Mouse (Mus musculus): Measurements from ENCODE around the gene Adam22. TPM values are rescaled to one million over a fixed set of nuclear protein-coding genes. Genes with fewer than 3 reads are reported as not detected.

Gene Adam22
- not detected in 2 replicates for polyA plus RNA-seq (2012)

GRCm38 (mm10) chr5:8367614-8368327 is at the start of gene Adam22:
Gene Adam22 (minus strand): TSS chr5:8368160.
- TF ChIP-seq GATA1 (IDR thresholded peaks at IDR 0.05; ENCODE audit: low read length), result no peak

DNA sequence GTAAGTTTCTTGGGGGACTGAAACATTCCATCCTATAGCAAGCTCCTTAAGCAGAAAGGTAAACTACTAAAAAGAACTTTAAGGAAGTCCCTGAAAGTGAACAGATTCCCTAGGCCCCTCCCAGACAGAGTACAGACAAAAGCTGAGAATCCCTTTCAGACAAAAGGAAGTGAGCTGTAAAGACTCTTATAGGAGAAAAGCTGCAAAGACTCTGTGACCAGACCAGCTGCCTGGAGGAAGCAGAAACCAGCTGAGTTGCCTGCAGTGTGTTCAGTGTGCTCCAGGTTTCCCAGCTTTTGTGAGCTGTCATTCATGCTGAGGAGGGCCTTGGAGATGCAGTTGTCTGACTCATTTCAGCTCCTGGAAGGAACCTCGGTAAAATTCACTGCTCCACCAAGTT is 49.5 kb upstream of the Adam22 start:
- no peak for TF ChIP-seq GATA1 (IDR thresholded peaks at IDR 0.05; ENCODE audit: low read length)

DNA sequence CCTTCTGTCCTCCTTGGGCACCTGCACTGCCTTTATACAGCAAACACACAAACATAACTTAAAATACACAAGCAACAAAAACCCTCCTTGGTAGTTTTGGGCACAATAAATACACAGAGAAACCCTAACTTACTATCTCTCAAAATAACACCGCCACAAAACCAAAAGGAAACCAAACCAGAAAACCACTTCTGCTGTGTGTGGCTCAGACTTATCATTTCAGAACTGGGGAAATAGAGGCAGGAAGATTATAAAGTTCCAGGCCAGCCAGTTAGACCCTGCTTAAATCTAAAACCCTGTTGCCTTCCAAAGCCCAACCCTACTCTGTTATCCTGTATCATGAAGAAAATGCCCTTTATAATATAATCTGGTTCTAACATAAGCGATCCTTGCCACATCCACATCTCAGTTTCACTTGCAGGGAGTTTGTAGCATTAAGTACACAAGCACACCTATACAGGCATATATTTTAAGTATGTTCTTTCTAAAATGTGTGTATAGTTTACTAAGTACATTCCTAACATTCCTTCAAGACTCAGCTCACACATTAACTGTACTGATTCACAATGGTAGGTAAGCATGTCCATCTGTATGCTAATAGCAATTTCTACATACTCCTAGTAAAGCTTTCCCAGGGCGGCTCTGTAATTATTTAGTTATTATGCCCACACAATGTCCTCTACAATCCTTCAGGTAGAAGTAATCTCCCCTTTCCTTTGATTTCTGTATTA is 48.9 kb upstream of the Adam22 start:
- TF ChIP-seq GATA1 (IDR thresholded peaks at IDR 0.05; ENCODE audit: low read length), result no peak

DNA sequence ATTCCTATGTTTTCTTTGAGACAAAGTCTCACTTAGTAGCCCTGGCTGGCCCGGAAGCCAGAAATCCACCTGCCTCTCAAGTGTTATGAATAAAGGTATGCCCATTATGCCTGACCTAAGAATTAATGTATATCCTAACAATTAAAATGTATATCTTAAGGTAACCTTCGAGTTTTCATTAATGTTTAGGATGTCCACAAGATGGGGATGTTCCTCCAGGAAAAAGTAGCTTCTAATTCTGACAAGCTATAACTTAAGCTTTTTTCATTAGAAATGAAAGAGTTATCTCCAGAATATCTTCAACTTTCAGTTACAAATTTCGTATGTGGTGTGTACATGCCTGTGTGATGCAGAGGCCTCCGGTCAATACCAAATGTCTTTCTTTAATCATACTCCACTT is 40.8 kb upstream of the Adam22 start:
- no peak for TF ChIP-seq GATA1 (IDR thresholded peaks at IDR 0.05; ENCODE audit: low read length)

DNA sequence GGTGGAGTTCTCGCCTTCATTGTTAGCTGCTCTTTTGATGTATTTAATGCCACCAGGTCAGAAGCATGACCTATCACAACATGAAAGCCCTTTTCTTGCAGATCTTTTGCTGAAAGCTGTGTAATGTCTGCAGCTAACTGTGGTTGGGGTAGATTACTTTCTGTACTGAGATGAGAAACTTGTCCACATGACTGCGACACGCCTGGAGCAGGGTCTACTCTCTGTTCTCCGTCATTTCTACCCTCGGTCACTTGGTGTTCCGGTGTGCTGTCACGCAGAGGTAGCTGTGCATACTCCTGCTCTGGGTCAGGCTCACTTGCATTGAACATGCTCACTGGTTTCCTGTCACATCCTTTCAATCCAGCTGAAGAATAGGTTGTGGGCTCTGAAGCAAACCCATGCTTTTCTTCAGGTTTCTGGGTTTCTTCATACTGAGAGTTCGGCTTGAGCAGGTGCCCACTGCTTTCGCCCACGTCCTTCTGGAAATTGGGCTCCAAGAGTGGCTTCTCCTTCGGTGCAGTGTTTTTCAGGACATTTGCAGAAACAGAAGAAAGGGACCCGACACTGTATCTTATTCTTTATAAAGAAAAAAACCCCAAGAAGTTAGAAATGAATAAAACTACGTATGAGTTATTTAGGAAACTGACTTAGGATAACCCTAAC is 29.8 kb upstream of the Adam22 start:
- TF ChIP-seq GATA1 (IDR thresholded peaks at IDR 0.05; ENCODE audit: low read length), result no peak

DNA sequence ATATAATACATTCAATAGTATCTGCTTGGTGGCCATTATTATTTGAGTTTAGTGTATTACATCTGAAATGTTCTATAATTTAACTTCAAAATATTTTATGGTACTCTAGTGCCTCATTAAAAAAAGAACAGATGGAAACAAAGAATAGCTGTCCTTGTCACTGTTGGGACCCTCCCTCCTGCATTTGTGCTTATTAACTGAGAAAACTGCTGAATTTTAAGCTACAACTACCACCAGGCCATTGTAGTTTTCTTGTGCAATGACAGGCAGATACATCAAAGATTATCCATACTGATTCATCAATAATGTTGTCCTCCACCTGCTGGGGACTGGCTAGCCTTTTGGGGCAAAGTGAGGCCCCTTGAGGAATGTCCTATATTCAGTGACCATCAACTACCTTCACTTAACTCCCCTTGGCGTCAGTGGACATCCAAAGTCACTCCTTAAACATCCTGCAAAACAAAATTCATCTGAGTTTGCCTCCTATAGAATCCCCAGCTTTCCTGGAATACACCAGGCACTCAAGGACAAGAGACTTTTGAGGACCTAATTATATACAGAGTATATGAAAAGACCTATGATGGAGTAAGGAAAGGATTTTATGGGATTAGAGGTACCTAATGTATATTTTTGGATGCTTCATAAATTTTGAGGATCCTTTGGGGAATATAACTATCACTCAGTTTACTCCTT is 26.1 kb upstream of the Adam22 start:
- no peak for TF ChIP-seq GATA1 (IDR thresholded peaks at IDR 0.05; ENCODE audit: low read length)

- TF ChIP-seq GATA1 (IDR thresholded peaks at IDR 0.05; ENCODE audit: low read length), result no peak
These were observed 6.4 kb upstream of the Adam22 start for GRCm38 (mm10) chr5:8374297-8374906.

DNA sequence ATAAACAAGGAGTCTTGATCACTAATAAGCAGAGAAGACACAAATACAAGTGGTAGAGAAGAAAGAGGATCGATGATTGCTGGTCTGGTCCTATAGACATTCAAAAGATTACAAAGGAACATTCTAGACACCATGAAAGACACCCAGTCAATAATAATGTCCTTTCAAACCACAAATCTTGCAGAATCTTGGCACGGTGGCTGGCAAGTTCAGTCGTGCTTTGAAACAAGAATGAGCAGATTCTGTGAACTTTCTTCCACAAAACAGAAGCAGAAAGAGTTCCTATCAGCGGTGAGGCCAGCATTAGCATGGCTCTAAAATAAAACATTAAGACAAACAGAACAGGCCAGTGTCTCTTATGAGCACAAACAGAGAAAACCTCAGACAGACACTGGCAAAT is 5.5 kb upstream of the Adam22 start:
- TF ChIP-seq GATA1 (IDR thresholded peaks at IDR 0.05; ENCODE audit: low read length), result no peak

DNA sequence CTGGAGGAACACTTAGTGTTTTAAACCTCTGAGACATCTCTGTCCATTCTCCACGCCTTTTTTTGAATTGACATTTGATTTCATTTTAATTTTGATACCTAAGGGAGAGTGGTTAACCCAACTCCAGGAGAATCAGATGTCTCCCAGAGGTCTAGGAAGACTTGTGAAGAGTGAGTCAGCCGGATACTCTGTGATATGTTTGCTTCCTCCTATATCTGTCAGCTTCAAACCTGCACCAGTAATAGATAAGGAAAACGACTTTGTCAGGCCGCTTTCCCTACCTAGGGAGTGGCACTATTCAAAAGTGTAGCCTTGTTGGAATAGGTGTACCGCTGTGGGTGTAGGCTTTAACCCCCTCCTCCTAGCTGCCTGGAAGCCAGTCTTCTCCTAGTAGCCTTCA is 821 bp upstream of the Adam22 start:
- no peak for TF ChIP-seq GATA1 (IDR thresholded peaks at IDR 0.05; ENCODE audit: low read length)

DNA sequence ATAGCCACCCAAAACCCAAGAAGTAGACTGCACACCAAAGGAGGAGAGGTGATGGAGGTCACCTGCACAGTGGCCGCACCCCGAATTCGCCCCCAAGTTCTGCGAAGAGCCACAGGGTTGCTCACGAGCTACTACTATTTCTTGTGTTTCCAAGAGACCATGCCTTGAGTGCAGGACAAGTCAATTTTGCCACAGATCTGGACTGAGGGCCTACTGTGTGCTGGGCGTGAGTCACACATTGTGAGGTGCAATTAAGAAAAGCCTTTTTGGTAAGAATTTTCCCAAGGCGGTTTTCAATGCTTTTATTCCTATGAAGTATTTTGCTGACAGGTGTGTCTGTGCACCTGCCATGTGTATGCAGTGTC is 350 bp upstream of the Adam22 start:
- no peak for TF ChIP-seq GATA1 (IDR thresholded peaks at IDR 0.05; ENCODE audit: low read length)

GRCm38 (mm10) chr5:8366771-8367613 is 968 bp downstream of the Adam22 start:
- TF ChIP-seq GATA1 (IDR thresholded peaks at IDR 0.05; ENCODE audit: low read length), result no peak

- no peak for TF ChIP-seq GATA1 (IDR thresholded peaks at IDR 0.05; ENCODE audit: low read length)
These were observed 5.6 kb downstream of the Adam22 start for GRCm38 (mm10) chr5:8362361-8362760.

DNA sequence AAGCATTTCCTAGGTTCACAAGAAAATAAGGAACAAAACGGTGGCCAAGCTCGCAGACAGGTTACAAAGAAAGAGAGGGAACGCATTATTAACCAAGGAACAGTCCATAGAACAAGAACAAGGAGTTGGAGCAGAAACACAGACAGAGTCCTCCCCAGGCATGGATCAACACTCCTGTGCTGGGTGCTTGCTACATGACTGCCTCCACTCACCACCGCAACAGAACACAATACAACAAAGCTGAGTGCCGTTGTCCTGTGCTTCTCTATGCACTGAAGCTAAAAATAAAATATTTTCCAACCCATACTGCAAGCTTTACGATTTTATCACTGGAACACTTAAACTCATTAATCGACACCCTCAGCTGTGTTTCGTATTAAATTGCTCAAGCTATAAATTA is 10.3 kb downstream of the Adam22 start:
- TF ChIP-seq GATA1 (IDR thresholded peaks at IDR 0.05; ENCODE audit: low read length), result no peak

- TF ChIP-seq GATA1 (IDR thresholded peaks at IDR 0.05; ENCODE audit: low read length), result no peak
These were observed 10.9 kb downstream of the Adam22 start for GRCm38 (mm10) chr5:8356885-8357651.

All from G1E-ER4 (cell line).